Comparison of ENCODE assay signal across 1 mouse cellular context in genomic region chr11:6636150-6636549, GRCm38 (mm10).
TF ChIP-seq lines count a peak whose summit lies in the region.

No protein-coding gene starts in this region.

TF ChIP-seq in MEL, 35 proteins besides CTCF, POLR2A, EP300 and RAD21:
- TF ChIP-seq USF2 (IDR thresholded peaks at IDR 0.05; ENCODE audit: borderline replicate concordance in 1 of 2, insufficient read depth in 1 of 2, low read depth in 1 of 2, low read length in 2 of 2) (no peak), TAL1 (IDR thresholded peaks at IDR 0.05; ENCODE audit: low read length) (no peak), KAT2A (conservative IDR thresholded peaks at IDR 0.05; ENCODE audit: low read depth, low read length) (no peak), MAX (IDR thresholded peaks at IDR 0.05; ENCODE audit: low read length) (no peak), SMC3 (IDR thresholded peaks at IDR 0.05; ENCODE audit: low read depth, low read length) (no peak), JUND (IDR thresholded peaks at IDR 0.05; ENCODE audit: low read depth, low read length) (no peak), NRF1 (IDR thresholded peaks at IDR 0.05; ENCODE audit: insufficient read depth, low read depth, low read length, poor library complexity, severe bottlenecking) (no peak), ZMIZ1 (IDR thresholded peaks at IDR 0.05; ENCODE audit: low read depth, low read length) (no peak), ETS1 (IDR thresholded peaks at IDR 0.05; ENCODE audit: low read depth, low read length) (no peak), ELF1 (IDR thresholded peaks at IDR 0.05; ENCODE audit: low read depth, low read length) (no peak), NELFE (IDR thresholded peaks at IDR 0.05; ENCODE audit: low read depth, low read length) (no peak), BHLHE40 (IDR thresholded peaks at IDR 0.05; ENCODE audit: borderline replicate concordance, low read depth, low read length) (no peak), E2F4 (IDR thresholded peaks at IDR 0.05; ENCODE audit: borderline replicate concordance, low read depth, low read length) (no peak), RCOR1 (IDR thresholded peaks at IDR 0.05; ENCODE audit: low read depth, low read length) (no peak)
